Mouse (Mus musculus): ENCODE results near the gene St3gal3.

Gene St3gal3

DNA sequence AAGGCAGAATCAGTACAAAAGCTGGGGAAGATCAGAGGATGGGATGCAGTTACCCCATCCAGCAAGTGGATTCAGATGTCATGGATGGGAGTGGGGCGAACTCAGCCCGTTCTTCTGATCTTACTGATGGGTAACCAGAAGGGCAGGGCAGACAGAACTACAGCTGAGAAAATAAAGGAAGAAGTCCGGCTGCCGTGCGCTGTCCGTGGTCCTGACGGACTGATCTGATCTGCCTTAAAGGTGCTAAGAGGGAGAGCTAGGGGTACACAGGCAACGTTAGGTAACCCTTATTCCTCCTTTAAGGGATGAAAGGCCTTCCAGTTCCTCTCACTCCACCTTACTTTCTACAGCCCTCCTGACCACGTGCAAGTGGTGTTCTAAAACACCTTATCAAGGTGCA is 241.3 kb downstream of the St3gal3 start:
- peak; percentile 60 for DNase-seq (ENCODE audit: low spot score)

DNA sequence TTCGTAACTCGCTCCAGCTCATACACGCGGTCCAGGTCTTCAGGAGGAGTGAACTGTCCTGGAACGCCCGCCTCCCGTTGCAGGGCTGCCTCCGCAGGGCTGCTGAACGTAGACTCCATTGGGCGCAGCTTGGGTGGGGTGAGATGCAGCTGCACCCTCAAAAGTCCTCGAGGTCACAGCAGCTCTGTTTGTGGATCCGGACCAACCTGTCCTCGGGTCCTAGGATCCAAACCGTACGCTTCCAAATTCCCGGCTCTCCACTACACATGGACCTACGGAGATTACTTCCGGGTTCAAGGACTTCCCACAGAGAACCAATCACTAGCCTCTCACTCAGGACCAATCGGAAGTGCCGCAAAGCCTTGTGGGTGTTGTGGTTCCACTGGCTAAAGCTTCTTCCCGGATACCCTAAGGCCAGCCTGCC is 243.0 kb downstream of the St3gal3 start, which contains the start of gene Dph2:
Gene Dph2, minus strand, starts transcription at position 295 of the 424 bp plus-strand sequence.
- peak; percentile 58 for DNase-seq (ENCODE audit: low spot score)

DNA sequence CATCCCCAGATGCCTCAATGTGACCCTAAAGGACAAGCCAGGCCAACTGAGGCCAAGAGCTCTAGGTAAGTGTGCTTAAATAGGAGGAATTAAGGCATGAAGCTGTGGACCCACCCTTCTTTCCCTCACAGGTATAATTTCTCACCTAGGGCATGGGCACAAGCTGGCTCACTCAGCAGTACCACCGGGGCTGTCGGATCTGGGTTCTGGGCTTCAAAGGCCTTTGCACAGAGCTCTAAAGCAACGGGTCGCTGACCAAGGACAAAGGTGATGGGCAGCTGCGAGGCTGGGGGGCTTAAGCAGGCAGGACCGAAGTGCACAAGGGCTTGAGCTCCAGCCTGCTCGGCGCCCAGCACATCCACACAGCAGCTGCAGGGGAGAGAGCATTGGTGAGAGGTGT is 244.0 kb downstream of the St3gal3 start:
- DNase-seq (ENCODE audit: low spot score) = no peak

DNA sequence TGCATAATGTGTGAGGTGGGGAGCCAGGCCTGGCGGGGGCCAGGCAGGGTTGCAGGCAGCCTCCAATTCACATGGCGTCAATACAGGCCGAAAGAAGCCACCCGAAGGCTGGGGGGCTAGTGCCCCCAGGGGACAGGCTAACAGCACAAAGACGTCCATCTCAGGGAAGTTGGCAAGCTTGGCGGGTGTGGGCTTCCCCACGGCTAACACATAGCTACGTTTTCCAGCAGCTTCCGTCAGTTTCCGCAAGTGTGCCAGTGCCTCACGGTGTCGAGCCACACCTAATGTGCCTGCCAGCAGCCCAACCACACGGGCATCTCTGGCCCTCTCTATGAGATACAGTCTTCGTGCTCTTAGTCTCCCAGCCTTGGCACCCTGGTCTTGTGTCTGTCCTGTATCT is 244.7 kb downstream of the St3gal3 start:
- DNase-seq (ENCODE audit: low spot score) = no peak

DNA sequence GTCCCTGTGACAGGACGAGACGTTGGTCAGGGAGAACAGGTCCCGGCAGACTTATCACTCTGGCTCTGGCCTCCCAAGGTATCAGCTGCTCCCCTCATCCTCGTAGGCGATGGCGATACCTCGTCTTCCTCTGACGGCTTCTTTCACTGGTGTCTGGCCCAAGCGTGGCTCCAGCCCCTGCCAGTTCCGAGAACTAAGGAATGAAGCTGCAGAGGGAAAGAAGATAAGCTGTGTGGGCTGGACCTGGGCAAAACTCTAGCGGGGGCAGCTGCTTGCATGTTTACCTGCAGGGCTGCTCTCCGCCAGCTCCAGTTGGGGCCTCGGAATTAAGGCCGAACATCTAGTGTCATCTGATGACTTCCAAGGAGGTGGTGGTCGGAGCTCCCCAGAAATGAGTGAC is 245.2 kb downstream of the St3gal3 start:
- no peak for DNase-seq (ENCODE audit: low spot score)

DNA sequence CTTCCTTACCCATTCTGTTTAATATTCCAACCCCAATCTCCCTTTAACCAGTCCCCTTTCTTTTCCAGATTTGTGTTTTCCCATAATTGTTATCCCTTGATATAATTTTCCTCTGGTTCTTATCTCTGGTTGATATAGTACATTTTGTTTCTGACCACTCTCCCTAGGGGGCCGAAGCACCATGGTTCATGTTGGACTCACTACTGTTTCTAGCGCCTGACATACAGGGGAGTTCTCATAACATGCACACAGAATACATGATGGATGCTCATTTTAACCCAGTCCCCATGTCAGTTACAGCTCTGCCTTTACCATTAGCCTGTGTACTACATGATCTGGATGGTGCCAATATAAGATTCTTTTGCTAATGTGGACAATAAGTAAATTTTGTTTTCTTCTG is 246.8 kb downstream of the St3gal3 start:
- DNase-seq (ENCODE audit: low spot score) = no peak

DNA sequence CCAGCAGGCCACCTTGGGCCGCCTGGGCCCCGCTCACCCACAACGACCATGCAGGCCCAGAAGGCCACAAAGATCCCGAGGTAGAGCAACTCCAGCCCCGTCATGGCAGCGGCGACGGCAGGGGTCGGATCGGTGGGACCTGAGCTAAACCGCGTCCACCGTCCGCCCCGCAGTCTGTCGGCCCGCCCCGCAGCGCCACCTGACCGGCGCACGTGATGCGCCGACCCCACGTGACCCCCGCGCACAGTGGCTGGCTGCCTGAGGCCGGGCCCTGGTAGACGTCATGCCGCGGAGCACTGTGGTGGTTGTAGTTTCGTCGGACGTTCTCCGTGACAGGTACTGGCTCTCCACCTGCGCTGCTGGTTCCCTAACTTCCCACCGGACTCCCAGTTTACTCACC is 247.6 kb downstream of the St3gal3 start, which contains the start of gene Atp6v0b:
Gene Atp6v0b, minus strand, starts transcription at position 201 of the 400 bp plus-strand sequence.
- DNase-seq (ENCODE audit: low spot score) = peak; percentile 95

GRCm38 (mm10) chr4:117886644-117887043 is 248.1 kb downstream of the St3gal3 start:
- DNase-seq (ENCODE audit: low spot score) = no peak

DNA sequence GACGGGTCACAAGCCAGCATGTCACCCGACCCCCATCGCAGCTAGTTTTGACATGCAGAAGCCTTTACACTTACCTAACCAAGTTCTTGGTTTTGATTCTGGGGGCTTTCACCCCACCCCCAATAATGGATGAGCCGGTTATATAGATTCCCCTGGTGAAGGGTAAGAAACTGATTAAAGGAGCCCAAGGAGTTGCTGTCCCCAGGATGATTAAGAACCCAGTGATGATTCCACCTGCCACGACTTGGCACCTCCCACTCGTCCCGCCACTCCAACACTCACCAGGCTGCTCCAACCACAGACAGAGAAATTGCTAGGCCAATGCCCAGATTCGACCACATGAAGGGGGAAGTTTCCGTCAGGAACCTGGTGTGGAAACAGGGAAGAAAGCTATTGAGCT is 248.7 kb downstream of the St3gal3 start:
- DNase-seq (ENCODE audit: low spot score) = no peak

DNA sequence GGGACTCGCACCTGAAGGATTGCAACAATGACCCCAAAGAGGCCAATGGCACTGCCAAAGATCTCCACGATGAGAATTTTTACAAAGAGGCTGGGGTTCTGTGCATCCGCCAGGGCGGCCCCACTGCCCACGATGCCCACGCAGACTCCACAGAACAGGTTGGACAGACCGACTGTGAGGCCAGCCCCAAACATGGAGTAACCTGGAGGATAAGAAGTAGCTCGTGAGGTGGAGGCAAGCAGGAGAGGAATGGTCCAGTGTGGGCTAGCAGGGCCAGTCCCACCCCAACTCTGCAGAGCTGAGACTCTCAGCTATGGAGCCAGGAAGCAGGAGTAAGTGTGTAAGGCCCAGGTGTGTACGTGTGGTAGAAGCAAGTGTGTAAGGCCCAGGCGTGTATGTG is 249.6 kb downstream of the St3gal3 start:
- DNase-seq (ENCODE audit: low spot score) = no peak

- no peak for DNase-seq (ENCODE audit: low spot score)
These were observed 250.6 kb downstream of the St3gal3 start for GRCm38 (mm10) chr4:117884146-117884545.

DNA sequence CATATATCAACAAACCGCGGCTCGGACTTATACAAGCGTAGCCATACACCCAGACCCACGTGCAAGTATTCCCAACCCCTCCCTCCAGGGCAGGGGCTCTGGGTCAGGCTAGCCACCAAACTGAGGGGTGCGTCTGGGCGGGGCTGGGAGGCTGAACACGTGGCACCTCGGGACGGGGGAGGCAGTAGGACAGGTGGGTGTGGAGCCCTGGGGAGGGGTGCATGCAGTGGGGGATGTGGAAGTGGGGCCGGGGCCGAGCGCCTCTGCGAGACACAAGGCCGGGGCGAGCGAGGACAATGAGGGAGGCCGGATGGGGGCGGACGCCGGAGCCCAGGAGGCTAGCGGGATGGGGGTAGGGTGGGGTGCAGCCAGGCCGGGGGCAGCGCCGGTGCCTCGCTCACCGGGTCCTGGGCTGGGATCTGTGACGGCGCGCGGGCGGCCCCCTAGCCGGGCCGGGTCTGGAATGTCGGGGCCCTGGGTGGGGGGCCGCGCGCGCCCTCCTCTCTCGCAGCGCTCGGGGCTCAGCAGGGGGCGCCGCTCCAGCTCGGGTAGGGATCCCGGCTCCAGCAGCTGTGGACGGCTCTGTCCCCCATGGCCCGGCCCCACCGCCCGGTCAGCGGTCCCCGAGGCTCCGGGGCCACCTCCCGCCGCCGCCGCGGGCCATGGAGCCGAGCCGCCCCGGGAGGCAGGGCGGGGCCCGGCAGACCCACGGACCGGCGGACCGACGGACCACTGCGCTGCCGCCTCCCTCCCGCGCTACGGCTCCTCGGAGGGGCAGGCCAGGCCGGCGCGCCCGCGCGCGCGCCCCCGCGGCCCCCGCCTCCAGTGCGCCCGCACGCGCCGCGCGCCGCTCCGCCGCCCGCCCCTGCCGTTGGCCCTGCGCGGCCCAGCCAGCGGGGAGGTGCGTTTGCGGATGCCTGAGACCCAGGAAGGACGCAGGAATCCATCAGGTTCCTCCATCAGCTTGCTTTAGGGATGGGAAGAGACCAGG is 251.7 kb downstream of the St3gal3 start, which contains the start of gene B4galt2:
Gene B4galt2, minus strand, starts transcription at position 787 of the 991 bp plus-strand sequence.
- DNase-seq (ENCODE audit: low spot score) = peak; percentile 53
